23 mouse cellular contexts compared by ENCODE assay signal in genomic region chr11:9060029-9060428, GRCm38 (mm10). TPM values are rescaled to one million over a fixed set of nuclear protein-coding genes. Genes with fewer than 3 reads are reported as not detected.
A peak's percentile ranks its signal among the peaks of the same experiment; 100 is the strongest.
DNase-seq lines count a peak whose midpoint lies in the region; ATAC-seq and TF ChIP-seq lines count a peak whose summit lies in the region.
"Had no signal": no experiment of that assay in that cellular context is flagged by ENCODE, and none has a peak within 500 bp of the region (broad histone marks: within the 10 kb centered on the region; RNA-seq: fewer than 3 reads in every experiment).

No protein-coding gene starts in this region.

- H3K4me2 ChIP-seq in CH12.LX (ENCODE audit: insufficient read depth, low read depth, poor library complexity, severe bottlenecking), result no peak overlapping the region
- H3K4me2 ChIP-seq: embryonic facial prominence, embryonic 13.5 days; forebrain, embryonic 12.5 days; hindbrain, embryonic 14.5 days had no signal

- DNase-seq in heart, adult 11 months, result peak; percentile 54
- no peak for DNase-seq in heart, postnatal 14 days
- no peak for DNase-seq in CH12.LX (ENCODE audit: extremely low read depth)
- no peak for DNase-seq in lung, adult 2 months
- DNase-seq in frontal cortex, postnatal 10 days (ENCODE audit: low spot score in 2 of 2), result no peak
- DNase-seq: adrenal gland, postnatal 14 days; cerebellum, adult 11-12 months; cerebellum, adult 9-10 months; cerebellum, postnatal 25 days; gastrocnemius, postnatal 14 days; heart, adult 18-20 months; heart, postnatal 10 days had no signal

- TF ChIP-seq POLR2A in CH12.LX (IDR thresholded peaks at IDR 0.05; ENCODE audit: low read depth, low read length), result no peak
- TF ChIP-seq POLR2A in lung, adult 2 months (IDR thresholded peaks at IDR 0.05; ENCODE audit: borderline replicate concordance, extremely low read depth, low read depth, low read length), result no peak

- 61% methylated on average over 1 of the region's 1 CpGs for WGBS in lung, adult 2 months

- TF ChIP-seq RAD21 in CH12.LX (IDR thresholded peaks at IDR 0.05; ENCODE audit: low read depth, low read length), result no peak

- peaks cover 74% of the 10 kb centered on the region for H3K27me3 ChIP-seq in CH12.LX (replicated peaks)
- H3K27me3 ChIP-seq: embryonic facial prominence, embryonic 13.5 days; forebrain, embryonic 12.5 days had no signal

- no peak overlapping the region for H3K4me3 ChIP-seq in CH12.LX (replicated peaks in 1 of 3; ENCODE audit: low read depth in 2 of 3, low read length in 2 of 3, poor library complexity in 1 of 3)
- H3K4me3 ChIP-seq in lung, adult 2 months (replicated peaks; ENCODE audit: extremely low read depth, low read depth, low read length), result no peak overlapping the region
- H3K4me3 ChIP-seq: embryonic facial prominence, embryonic 13.5 days; forebrain, embryonic 12.5 days; heart, embryonic 10.5 days; hindbrain, embryonic 10.5 days had no signal

- no peak for TF ChIP-seq EP300 in CH12.LX (IDR thresholded peaks at IDR 0.05; ENCODE audit: low read length)

- peak; percentile 87 to 90 for ATAC-seq in hematopoietic stem cell, adult 5-6 weeks (replicated peaks in 1 of 2; ENCODE audit: insufficient read depth in 1 of 2, low FRiP score in 2 of 2, low TSS enrichment in 1 of 2, low read depth in 1 of 2, poor library complexity in 2 of 2, severe bottlenecking in 2 of 2)
- ATAC-seq in neutrophil, adult 5-6 weeks (ENCODE audit: extremely low read depth, insufficient number of reproducible peaks, low FRiP score, poor library complexity, severe bottlenecking), result peak; percentile 41; the same call in 1 of the 2 replicates
- ATAC-seq: forebrain, embryonic 16.5 days had no signal

- TF ChIP-seq CTCF in CH12.LX (conservative IDR thresholded peaks at IDR 0.05 in 1 of 2, IDR thresholded peaks at IDR 0.05 in 1 of 2; ENCODE audit: low read depth in 2 of 2, low read length in 2 of 2), result no peak
- TF ChIP-seq CTCF in lung, adult 2 months (IDR thresholded peaks at IDR 0.05; ENCODE audit: insufficient read depth, low read length), result no peak

- no peaks in the 10 kb centered on the region for H3K36me3 ChIP-seq in CH12.LX (replicated peaks in 1 of 2; ENCODE audit: control insufficient read depth in 1 of 2, insufficient read depth in 1 of 2, low read length in 1 of 2)
- H3K36me3 ChIP-seq: embryonic facial prominence, embryonic 13.5 days; forebrain, embryonic 12.5 days; heart, embryonic 10.5 days; hindbrain, embryonic 10.5 days had no signal

- H3K4me1 ChIP-seq in CH12.LX (ENCODE audit: control insufficient read depth in 1 of 2, insufficient read depth in 2 of 2), result peaks cover 3 to 16% of the 10 kb centered on the region in 2 experiments; a peak in 3 of 4 replicates
- no peaks in the 10 kb centered on the region for H3K4me1 ChIP-seq in lung, adult 2 months (ENCODE audit: control insufficient read depth, insufficient read depth, low read length)
- H3K4me1 ChIP-seq: embryonic facial prominence, embryonic 13.5 days; forebrain, embryonic 12.5 days; hindbrain, embryonic 10.5 days had no signal

- H3K9me3 ChIP-seq in CH12.LX (replicated peaks; ENCODE audit: low read length), result no peaks in the 10 kb centered on the region
- H3K9me3 ChIP-seq: embryonic facial prominence, embryonic 13.5 days; forebrain, embryonic 12.5 days; heart, embryonic 10.5 days; hindbrain, embryonic 10.5 days had no signal

- dilution Hi-C loops in CH12.LX (cut with MboI; ENCODE audit: extremely low pct_ligation_motif_present, extremely low pct_unique_long_range_greater_than_20kb, low sequenced_read_pairs), result no loop called here

- no peak overlapping the region for H3K27ac ChIP-seq in CH12.LX (ENCODE audit: insufficient read depth, low read depth)
- H3K27ac ChIP-seq: embryonic facial prominence, embryonic 13.5 days; forebrain, embryonic 12.5 days; heart, embryonic 10.5 days; hindbrain, embryonic 10.5 days; hindbrain, embryonic 14.5 days had no signal

- H3K79me2 ChIP-seq in CH12.LX (replicated peaks; ENCODE audit: control insufficient read depth, extremely low read depth, insufficient read depth, poor library complexity, severe bottlenecking), result no peaks in the 10 kb centered on the region

- no peak overlapping the region for H3K9ac ChIP-seq in CH12.LX (ENCODE audit: insufficient read depth, low read depth)
- H3K9ac ChIP-seq: embryonic facial prominence, embryonic 13.5 days; forebrain, embryonic 12.5 days; hindbrain, embryonic 14.5 days had no signal

- intact Hi-C loops in heart, postnatal 14 days (cut with DNase I), result no loop called here

- in situ Hi-C loops in CH12.LX (cut with MboI; ENCODE audit: low pct_ligation_motif_present, low pct_unique_long_range_greater_than_20kb, low sequenced_read_pairs), result no loop called here

TF ChIP-seq in CH12.LX, 34 proteins besides CTCF, POLR2A, EP300 and RAD21:
- TF ChIP-seq TCF12 (IDR thresholded peaks at IDR 0.05; ENCODE audit: low read depth, low read length), result 0 out of 2 replicates have a peak, but pooled peaks have one; percentile 16
- TF ChIP-seq SIN3A (IDR thresholded peaks at IDR 0.05; ENCODE audit: low read length), result no peak
- TF ChIP-seq PAX5 (IDR thresholded peaks at IDR 0.05; ENCODE audit: low read length), result no peak
- TF ChIP-seq CHD2 (IDR thresholded peaks at IDR 0.05; ENCODE audit: low read length), result no peak

RNA-seq across cellular contexts. Expression of gene Sun3, which starts 11.2 kb away (rescaled TPM):
- total RNA-seq in heart, postnatal 14 days (2021), result 1 to 10 TPM; 2.7 to 2.8 TPM
- not detected in 2 replicates for total RNA-seq in CH12.LX (2012; rRNA removed)
- total RNA-seq in CH12.LX (2014; rRNA removed), result not detected in 2 replicates
- polyA plus RNA-seq in CH12.LX (2012; ENCODE audit: insufficient read length, low read depth), result not detected in 2 replicates
- total RNA-seq in hematopoietic stem cell, adult 5-6 weeks (2017), result not detected in 2 replicates
- not detected in 2 replicates for total RNA-seq in neutrophil, adult 5-6 weeks (2017)
- polyA plus RNA-seq in lung, adult 2 months (2012; rRNA removed), result 0.13 TPM in 1 of 2 replicates, not detected in the other
- total RNA-seq: adrenal gland, adult 18-20 months; adrenal gland, postnatal 14 days; gastrocnemius, adult 18-20 months; gastrocnemius, postnatal 14 days; MEL had no signal
- polyA plus RNA-seq: hindbrain, embryonic 10.5 days had no signal

RNA-seq across cellular contexts. Expression of gene Gm11992, which starts 11.6 kb away (rescaled TPM):
- total RNA-seq in heart, postnatal 14 days (2021), result 1 to 10 TPM; 1.1 TPM
- total RNA-seq in CH12.LX (2012; rRNA removed) (not detected in 2 replicates), CH12.LX (2014; rRNA removed) (not detected in 2 replicates)
- not detected in 2 replicates for polyA plus RNA-seq in CH12.LX (2012; ENCODE audit: insufficient read length, low read depth)
- total RNA-seq in hematopoietic stem cell, adult 5-6 weeks (2017), result 1.1 and 1.8 TPM in 2 replicates
- 0.23 and 0.37 TPM in 2 replicates for total RNA-seq in neutrophil, adult 5-6 weeks (2017)
- 4.4 and 6.4 TPM in 2 replicates for polyA plus RNA-seq in lung, adult 2 months (2012; rRNA removed)
- total RNA-seq: adrenal gland, postnatal 14 days; gastrocnemius, adult 18-20 months; gastrocnemius, postnatal 14 days; MEL had no signal

RNA-seq across cellular contexts. Expression of gene Hus1, which starts 49.0 kb away (rescaled TPM):
- total RNA-seq in heart, postnatal 14 days (2021), result 10 to 100 TPM; 10.8 to 12.1 TPM
- total RNA-seq in CH12.LX (2012; rRNA removed) (14.3 and 18.2 TPM in 2 replicates), CH12.LX (2014; rRNA removed) (31.0 and 31.4 TPM in 2 replicates)
- polyA plus RNA-seq in CH12.LX (2012; ENCODE audit: insufficient read length, low read depth), result 28.7 and 29.9 TPM in 2 replicates
- 18.7 and 22.3 TPM in 2 replicates for total RNA-seq in hematopoietic stem cell, adult 5-6 weeks (2017)
- 9.7 and 11.3 TPM in 2 replicates for total RNA-seq in neutrophil, adult 5-6 weeks (2017)
- polyA plus RNA-seq in lung, adult 2 months (2012; rRNA removed), result 9.1 and 11.5 TPM in 2 replicates

RNA-seq across cellular contexts. Expression of gene Upp1, which starts 57.9 kb away (rescaled TPM):
- 10 to 100 TPM in 1 of 2 experiments, 1 to 10 TPM in 1; 8.3 to 11.2 TPM for total RNA-seq in heart, postnatal 14 days (2021)
- total RNA-seq in CH12.LX (2012; rRNA removed), result 0.21 TPM in 1 of 2 replicates, not detected in the other
- total RNA-seq in CH12.LX (2014; rRNA removed), result not detected in 2 replicates
- polyA plus RNA-seq in CH12.LX (2012; ENCODE audit: insufficient read length, low read depth), result not detected in 2 replicates
- total RNA-seq in hematopoietic stem cell, adult 5-6 weeks (2017), result 9.8 and 14.5 TPM in 2 replicates
- total RNA-seq in neutrophil, adult 5-6 weeks (2017), result 14.4 and 24.2 TPM in 2 replicates
- polyA plus RNA-seq in lung, adult 2 months (2012; rRNA removed), result 25.6 and 30.4 TPM in 2 replicates
